Mouse (Mus musculus): ENCODE data around the gene Igfbp2. TPM values are rescaled to one million over a fixed set of nuclear protein-coding genes. Genes with fewer than 3 reads are reported as not detected.

The Igfbp2 gene
- polyA plus RNA-seq, 2 experiments = 287 to 343 TPM

DNA sequence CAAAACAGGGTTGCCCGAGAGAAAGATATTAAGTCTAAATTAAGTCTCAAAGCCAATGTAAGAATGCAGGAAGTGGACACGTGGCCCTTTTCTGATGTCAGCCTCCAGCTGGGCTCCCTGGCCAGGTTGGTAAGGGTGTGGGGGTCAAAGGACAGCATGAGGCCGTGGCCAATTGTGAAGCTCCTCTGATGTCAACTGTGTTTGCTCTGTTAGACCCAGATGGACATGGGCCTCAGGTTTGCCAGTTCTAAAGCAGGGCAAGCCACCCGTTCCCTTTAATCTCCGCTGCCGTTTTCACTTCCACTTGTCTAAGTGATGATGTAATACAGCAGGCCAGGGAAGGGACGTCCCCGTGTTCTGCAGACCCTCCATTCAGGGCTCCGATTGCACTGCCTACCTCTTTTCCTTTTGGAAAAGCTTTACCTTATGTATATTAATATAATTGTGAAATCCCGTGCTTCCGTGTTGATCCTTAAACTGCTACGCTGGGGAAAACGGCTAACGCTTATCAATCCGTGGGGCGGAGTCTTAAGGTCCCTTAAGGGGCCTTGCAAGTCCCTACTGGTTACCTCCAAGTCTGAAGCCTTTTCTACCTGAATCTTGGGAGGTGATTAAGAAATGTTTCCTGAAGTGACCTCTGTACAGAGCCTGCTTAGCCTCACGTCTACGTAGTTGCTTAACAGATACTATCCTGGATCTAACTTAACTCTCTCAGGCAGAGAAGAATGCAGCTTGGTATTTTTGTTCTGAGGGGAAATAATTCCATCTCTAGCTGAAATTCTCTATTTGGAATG lies 18.6 kb downstream of the Igfbp2 start:
- H3K4me2 ChIP-seq (replicated peaks; ENCODE audit: low read depth, low read length, severe bottlenecking) = no peak overlapping the region
- ATAC-seq (ENCODE audit: low FRiP score, low read depth) = no peak
- H3K27ac ChIP-seq (replicated peaks; ENCODE audit: low read depth, low read length) = no peak overlapping the region

DNA sequence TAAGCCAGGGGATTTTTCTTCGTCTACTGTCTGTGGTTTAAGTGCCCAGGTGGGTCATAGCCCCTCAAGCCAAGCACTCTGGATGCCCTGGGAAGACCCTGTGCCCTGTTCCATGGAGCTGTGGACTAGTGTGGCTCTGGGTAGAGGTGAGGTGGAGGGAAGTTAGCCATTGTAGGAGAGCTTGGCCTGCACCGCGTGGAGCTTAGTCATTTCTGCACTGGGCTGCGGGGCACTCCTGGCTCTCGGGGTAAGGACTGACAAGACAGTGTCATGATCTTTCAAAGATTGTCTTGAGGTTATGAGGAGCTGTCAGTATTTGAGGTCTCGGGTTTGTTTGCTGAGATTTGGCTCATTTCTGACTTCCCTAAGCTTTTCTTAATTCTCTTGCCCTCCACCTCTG lies 20.4 kb downstream of the Igfbp2 start:
- Histone ChIP-seq H3K27me3 (ENCODE audit: control insufficient read depth, insufficient read depth, low read length) (no peaks in the 10 kb centered on the region), H3K27ac (replicated peaks; ENCODE audit: low read depth, low read length) (no peak overlapping the region), H3K36me3 (ENCODE audit: control insufficient read depth, insufficient read depth, low read length) (peaks cover 24% of the 10 kb centered on the region), H3K4me2 (replicated peaks; ENCODE audit: low read depth, low read length, severe bottlenecking) (no peak overlapping the region), H3K4me1 (ENCODE audit: control insufficient read depth, insufficient read depth, low read length) (no peaks in the 10 kb centered on the region), H3K9me3 (ENCODE audit: control insufficient read depth, low read length) (no peaks in the 10 kb centered on the region), H3K9ac (ENCODE audit: low read depth, low read length, severe bottlenecking) (no peak overlapping the region), H3K4me3 (replicated peaks; ENCODE audit: low read length) (no peak overlapping the region)
- ATAC-seq (ENCODE audit: low FRiP score, low read depth) = no peak
- TF ChIP-seq POLR2A (IDR thresholded peaks at IDR 0.05; ENCODE audit: borderline replicate concordance, extremely low read depth, insufficient read depth, insufficient read length) = no peak
- whole genome bisulfite sequencing = 96% methylated on average over 6 of the region's 6 CpGs
- DNase-seq (ENCODE audit: low spot score) = no peak

More for the DNA sequence above, 18.6 kb downstream of the Igfbp2 start:
- Histone ChIP-seq H3K36me3 (ENCODE audit: control insufficient read depth, insufficient read depth, low read length) (peaks cover 12% of the 10 kb centered on the region), H3K4me1 (ENCODE audit: control insufficient read depth, insufficient read depth, low read length) (no peaks in the 10 kb centered on the region), H3K9me3 (ENCODE audit: control insufficient read depth, low read length) (no peaks in the 10 kb centered on the region), H3K27me3 (ENCODE audit: control insufficient read depth, insufficient read depth, low read length) (no peaks in the 10 kb centered on the region), H3K4me3 (replicated peaks; ENCODE audit: low read length) (no peak overlapping the region), H3K9ac (ENCODE audit: low read depth, low read length, severe bottlenecking) (no peak overlapping the region)
- no peak for TF ChIP-seq POLR2A (IDR thresholded peaks at IDR 0.05; ENCODE audit: borderline replicate concordance, extremely low read depth, insufficient read depth, insufficient read length)
- 82% methylated on average over 18 of the region's 18 CpGs for WGBS
- no peak for DNase-seq (ENCODE audit: low spot score)

DNA sequence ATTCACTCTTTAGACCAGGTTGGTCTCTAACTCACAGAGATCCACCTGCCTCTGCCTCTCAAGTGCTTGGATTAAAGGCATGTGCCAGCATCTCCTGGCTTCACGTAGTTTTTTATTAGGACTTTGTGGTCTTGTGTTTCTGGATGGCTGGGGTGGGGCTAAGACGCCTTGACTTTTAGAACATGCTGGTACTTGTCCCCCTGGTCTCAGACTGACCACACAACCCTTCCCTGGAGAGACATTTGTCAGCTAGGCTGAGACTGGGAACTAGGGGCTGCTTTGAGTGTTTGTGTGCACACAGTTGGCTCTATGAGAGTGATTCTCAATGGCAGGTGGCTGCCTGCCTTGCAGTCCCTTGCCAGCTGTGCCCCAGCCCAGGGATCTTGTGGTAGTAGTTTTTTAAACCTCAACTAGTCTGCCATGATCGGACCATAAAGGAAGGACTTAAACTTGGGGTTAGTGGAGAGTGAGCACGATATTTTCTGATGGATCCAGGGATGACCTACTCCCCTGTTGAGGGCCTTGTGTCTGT lies 23.6 kb downstream of the Igfbp2 start:
- ATAC-seq (ENCODE audit: low FRiP score, low read depth) (no peak), DNase-seq (ENCODE audit: low spot score) (no peak)
- Histone ChIP-seq H3K4me2 (replicated peaks; ENCODE audit: low read depth, low read length, severe bottlenecking) (no peak overlapping the region), H3K27me3 (ENCODE audit: control insufficient read depth, insufficient read depth, low read length) (no peaks in the 10 kb centered on the region), H3K9me3 (ENCODE audit: control insufficient read depth, low read length) (no peaks in the 10 kb centered on the region), H3K4me1 (ENCODE audit: control insufficient read depth, insufficient read depth, low read length) (no peaks in the 10 kb centered on the region), H3K9ac (ENCODE audit: low read depth, low read length, severe bottlenecking) (no peak overlapping the region), H3K27ac (replicated peaks; ENCODE audit: low read depth, low read length) (no peak overlapping the region), H3K4me3 (replicated peaks; ENCODE audit: low read length) (no peak overlapping the region), H3K36me3 (ENCODE audit: control insufficient read depth, insufficient read depth, low read length) (peaks cover 30% of the 10 kb centered on the region)
- no peak for TF ChIP-seq POLR2A (IDR thresholded peaks at IDR 0.05; ENCODE audit: borderline replicate concordance, extremely low read depth, insufficient read depth, insufficient read length)
- 76% methylated on average over 4 of the region's 4 CpGs for WGBS

GRCm38 (mm10) chr1:72849037-72849436 lies 24.7 kb downstream of the Igfbp2 start:
- Histone ChIP-seq H3K27me3 (ENCODE audit: control insufficient read depth, insufficient read depth, low read length) (no peaks in the 10 kb centered on the region), H3K9me3 (ENCODE audit: control insufficient read depth, low read length) (no peaks in the 10 kb centered on the region), H3K9ac (ENCODE audit: low read depth, low read length, severe bottlenecking) (no peak overlapping the region), H3K27ac (replicated peaks; ENCODE audit: low read depth, low read length) (no peak overlapping the region), H3K4me1 (ENCODE audit: control insufficient read depth, insufficient read depth, low read length) (no peaks in the 10 kb centered on the region), H3K4me3 (replicated peaks; ENCODE audit: low read length) (no peak overlapping the region), H3K4me2 (replicated peaks; ENCODE audit: low read depth, low read length, severe bottlenecking) (no peak overlapping the region), H3K36me3 (ENCODE audit: control insufficient read depth, insufficient read depth, low read length) (peaks cover 27% of the 10 kb centered on the region)
- WGBS = 90% methylated on average over 8 of the region's 8 CpGs
- ATAC-seq (ENCODE audit: low FRiP score, low read depth) (no peak), DNase-seq (ENCODE audit: low spot score) (no peak)
- TF ChIP-seq POLR2A (IDR thresholded peaks at IDR 0.05; ENCODE audit: borderline replicate concordance, extremely low read depth, insufficient read depth, insufficient read length) = no peak

- TF ChIP-seq POLR2A (IDR thresholded peaks at IDR 0.05; ENCODE audit: borderline replicate concordance, extremely low read depth, insufficient read depth, insufficient read length) = no peak
- Histone ChIP-seq H3K4me1 (ENCODE audit: control insufficient read depth, insufficient read depth, low read length) (no peaks in the 10 kb centered on the region; the same call in 1 of the 2 replicates), H3K9ac (ENCODE audit: low read depth, low read length, severe bottlenecking) (no peak overlapping the region), H3K9me3 (ENCODE audit: control insufficient read depth, low read length) (no peaks in the 10 kb centered on the region), H3K27ac (replicated peaks; ENCODE audit: low read depth, low read length) (no peak overlapping the region), H3K4me3 (replicated peaks; ENCODE audit: low read length) (no peak overlapping the region), H3K36me3 (ENCODE audit: control insufficient read depth, insufficient read depth, low read length) (peaks cover 30% of the 10 kb centered on the region), H3K27me3 (ENCODE audit: control insufficient read depth, insufficient read depth, low read length) (no peaks in the 10 kb centered on the region), H3K4me2 (replicated peaks; ENCODE audit: low read depth, low read length, severe bottlenecking) (no peak overlapping the region)
- WGBS = 87% methylated on average over 1 of the region's 1 CpGs
- DNase-seq (ENCODE audit: low spot score) (no peak), ATAC-seq (ENCODE audit: low FRiP score, low read depth) (no peak)
Observed at GRCm38 (mm10) chr1:72853759-72854158, 29.5 kb downstream of the Igfbp2 start.
